Mouse (Mus musculus): ENCODE results near the gene 2610528J11Rik. TPM values are rescaled to one million over a fixed set of nuclear protein-coding genes. Genes with fewer than 3 reads are reported as not detected.
A peak's percentile ranks its signal among the peaks of the same experiment; 100 is the strongest.
"Not testable (repeated sequence)": the region's sequence is repeated elsewhere in the genome, so short reads cannot be mapped to it uniquely, and the experiment has no call there.

Gene 2610528J11Rik
- 1.5 and 1.7 TPM in 2 replicates for polyA plus RNA-seq (2012; rRNA removed)

DNA sequence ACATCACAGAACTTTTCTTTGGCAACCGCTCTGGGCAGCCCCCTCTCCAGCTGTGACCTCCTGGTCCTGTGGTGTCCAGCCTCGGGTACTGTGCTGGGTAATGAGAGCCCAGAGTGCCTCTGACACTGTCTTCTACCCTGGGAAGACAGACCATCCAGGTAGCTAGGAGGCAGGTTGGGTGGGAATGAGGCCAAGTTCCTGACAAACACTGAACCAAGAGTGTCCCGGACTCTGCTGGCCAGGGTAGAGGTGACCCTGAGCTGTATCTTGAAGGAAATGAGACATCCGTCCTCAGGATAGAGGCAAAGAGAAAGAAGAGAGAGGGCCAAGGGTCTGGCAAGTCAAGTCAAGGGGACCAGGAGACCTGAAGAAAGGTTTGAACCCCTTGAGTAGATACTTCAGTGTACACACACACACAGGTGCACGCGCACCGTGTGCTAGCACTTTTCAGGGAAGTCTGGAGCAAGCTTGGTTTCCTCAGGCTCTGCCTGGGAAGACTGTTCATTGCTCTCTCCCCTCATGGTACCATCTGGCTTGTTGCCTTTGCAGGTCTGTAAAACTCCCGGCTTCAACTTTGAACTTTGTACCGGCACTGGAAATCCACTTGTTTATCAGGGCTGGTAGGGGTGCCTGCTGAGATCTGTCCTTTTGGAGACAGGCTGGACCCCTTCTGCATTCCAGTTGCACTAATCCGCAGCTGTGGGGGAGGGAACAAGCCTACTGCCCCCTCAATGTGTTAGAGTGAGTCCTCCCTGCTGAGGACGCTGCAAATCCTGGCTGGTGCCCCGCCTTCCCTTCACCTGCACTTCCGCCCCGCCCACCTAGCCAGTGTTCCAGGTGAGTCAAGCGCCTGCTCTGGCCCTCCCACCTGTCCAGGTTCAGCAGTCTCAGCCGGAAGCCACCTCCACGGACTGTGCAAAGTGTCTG lies at the start of gene 2610528J11Rik:
TSS of gene 2610528J11Rik (plus strand) at position 592 of the 927 bp plus-strand sequence.
- DNase-seq (ENCODE audit: low read depth in 1 of 2, low spot score in 2 of 2) = no peak
- Histone ChIP-seq H3K4me1 (ENCODE audit: control insufficient read depth, insufficient read depth, insufficient read length) (no peaks in the 10 kb centered on the region), H3K27ac (ENCODE audit: insufficient read depth, low read length) (no peak within 1 kb of the TSS), H3K4me3 (ENCODE audit: extremely low read depth, insufficient read depth, insufficient read length) (no peak within 1 kb of the TSS), H3K36me3 (ENCODE audit: control insufficient read depth, insufficient read depth, low read length) (no peaks in the 10 kb centered on the region), H3K27me3 (ENCODE audit: control insufficient read depth, insufficient read depth, low read length) (no peaks in the 10 kb centered on the region)
- TF ChIP-seq POLR2A (IDR thresholded peaks at IDR 0.05; ENCODE audit: low read depth, low read length) = no peak
- no peak for TF ChIP-seq CTCF (IDR thresholded peaks at IDR 0.05; ENCODE audit: extremely low read depth, insufficient read depth, insufficient read length, insufficient replicate concordance)
- WGBS = 87% methylated on average over 17 of the region's 17 CpGs

DNA sequence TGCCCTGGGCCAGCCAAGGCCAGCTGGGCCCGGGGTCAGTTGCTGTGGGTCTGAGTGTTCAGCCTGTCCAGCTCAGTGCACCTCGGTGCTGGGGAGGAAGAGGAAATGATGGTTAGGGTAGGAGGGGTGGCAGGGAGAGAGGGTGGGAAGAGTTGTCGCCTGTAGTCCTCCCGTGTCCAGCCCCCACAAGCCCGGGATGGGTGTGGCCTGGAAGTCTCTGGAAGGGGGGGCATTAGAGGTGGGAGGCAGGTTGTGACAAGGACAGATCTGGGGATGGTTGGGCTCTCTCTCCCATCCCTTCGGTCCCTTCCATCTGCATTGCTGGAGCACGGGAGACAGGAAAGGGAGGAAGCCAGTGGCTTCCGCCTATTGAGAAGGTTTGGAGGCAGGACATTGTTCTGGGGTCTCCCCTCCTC lies 37.1 kb upstream of the 2610528J11Rik start, which contains the start of gene Tie1:
TSS of gene Tie1 (minus strand) at position 345 of the 416 bp plus-strand sequence.
- DNase-seq (ENCODE audit: low read depth in 1 of 2, low spot score in 2 of 2) = no peak
- no peaks in the 10 kb centered on the region for H3K4me1 ChIP-seq (ENCODE audit: control insufficient read depth, insufficient read depth, insufficient read length)
- H3K27ac ChIP-seq (ENCODE audit: insufficient read depth, low read length) = no peak within 1 kb of the TSS
- 19% methylated on average over 8 of the region's 8 CpGs for WGBS
- H3K4me3 ChIP-seq (ENCODE audit: extremely low read depth, insufficient read depth, insufficient read length) = peak within 1 kb of the TSS; percentile 13; the same call in 1 of the 2 replicates
- TF ChIP-seq POLR2A (IDR thresholded peaks at IDR 0.05; ENCODE audit: low read depth, low read length) (no peak), CTCF (IDR thresholded peaks at IDR 0.05; ENCODE audit: extremely low read depth, insufficient read depth, insufficient read length, insufficient replicate concordance) (no peak)
- H3K27me3 ChIP-seq (ENCODE audit: control insufficient read depth, insufficient read depth, low read length) = no peaks in the 10 kb centered on the region
- no peaks in the 10 kb centered on the region for H3K36me3 ChIP-seq (ENCODE audit: control insufficient read depth, insufficient read depth, low read length)

DNA sequence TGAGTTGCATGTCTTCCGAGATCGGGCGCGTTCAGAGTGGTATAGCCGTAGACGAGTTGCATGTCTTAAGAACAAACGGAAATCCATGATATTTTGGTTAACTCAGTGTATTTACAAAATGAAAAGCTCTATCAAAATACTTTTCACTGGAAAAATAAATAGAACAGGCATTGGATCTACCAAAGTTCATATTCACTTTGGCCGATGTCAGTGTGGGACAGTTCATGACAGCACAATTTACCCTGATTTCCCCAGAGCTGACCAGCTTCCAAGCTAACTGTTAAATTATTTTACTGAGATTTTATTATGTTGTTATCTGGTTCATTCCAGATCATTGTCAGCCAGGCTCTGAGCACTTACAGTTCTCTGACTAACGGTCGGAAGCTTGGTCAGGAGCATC lies 36.3 kb upstream of the 2610528J11Rik start:
- no peak overlapping the region for H3K4me3 ChIP-seq (ENCODE audit: extremely low read depth, insufficient read depth, insufficient read length)
- H3K27ac ChIP-seq (ENCODE audit: insufficient read depth, low read length) = no peak overlapping the region
- no peak for DNase-seq (ENCODE audit: low read depth in 1 of 2, low spot score in 2 of 2)
- no peaks in the 10 kb centered on the region for H3K27me3 ChIP-seq (ENCODE audit: control insufficient read depth, insufficient read depth, low read length)
- 87% methylated on average over 10 of the region's 10 CpGs for WGBS
- H3K4me1 ChIP-seq (ENCODE audit: control insufficient read depth, insufficient read depth, insufficient read length) = no peaks in the 10 kb centered on the region
- TF ChIP-seq POLR2A (IDR thresholded peaks at IDR 0.05; ENCODE audit: low read depth, low read length) (no peak), CTCF (IDR thresholded peaks at IDR 0.05; ENCODE audit: extremely low read depth, insufficient read depth, insufficient read length, insufficient replicate concordance) (no peak)
- H3K36me3 ChIP-seq (ENCODE audit: control insufficient read depth, insufficient read depth, low read length) = no peaks in the 10 kb centered on the region

DNA sequence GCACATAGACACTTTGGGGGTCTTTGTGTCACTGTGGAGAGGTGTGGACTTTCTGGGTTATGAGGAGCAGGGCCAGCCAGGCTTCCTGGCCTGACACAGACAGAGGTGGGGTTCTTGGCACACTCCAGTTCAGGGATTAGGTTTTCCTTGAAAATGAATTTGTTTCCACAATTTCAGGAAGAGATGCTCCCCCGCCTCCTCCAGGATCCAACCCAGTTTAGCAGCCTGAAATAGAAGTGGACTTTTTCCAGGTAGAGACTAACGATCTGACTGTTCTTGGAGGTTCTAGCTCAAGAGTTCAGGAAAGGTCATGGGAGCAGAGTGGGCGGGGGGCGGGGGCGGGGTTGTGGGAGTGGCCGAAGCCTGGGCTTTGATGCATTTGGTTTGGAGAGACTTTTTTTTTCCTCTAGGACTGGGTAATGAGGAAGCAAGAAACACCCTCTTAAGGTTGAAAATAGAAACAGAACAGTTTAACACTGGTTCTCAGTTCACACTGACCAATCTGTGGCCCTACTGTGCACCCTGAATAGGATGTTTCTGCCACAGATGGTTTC lies 26.6 kb upstream of the 2610528J11Rik start:
- WGBS = 54% methylated on average over 6 of the region's 6 CpGs
- Histone ChIP-seq H3K4me1 (ENCODE audit: control insufficient read depth, insufficient read depth, insufficient read length) (no peaks in the 10 kb centered on the region), H3K36me3 (ENCODE audit: control insufficient read depth, insufficient read depth, low read length) (no peaks in the 10 kb centered on the region), H3K27me3 (ENCODE audit: control insufficient read depth, insufficient read depth, low read length) (no peaks in the 10 kb centered on the region), H3K4me3 (ENCODE audit: extremely low read depth, insufficient read depth, insufficient read length) (no peak overlapping the region), H3K27ac (ENCODE audit: insufficient read depth, low read length) (no peak overlapping the region)
- TF ChIP-seq CTCF (IDR thresholded peaks at IDR 0.05; ENCODE audit: extremely low read depth, insufficient read depth, insufficient read length, insufficient replicate concordance) (no peak), POLR2A (IDR thresholded peaks at IDR 0.05; ENCODE audit: low read depth, low read length) (no peak)
- DNase-seq (ENCODE audit: low read depth in 1 of 2, low spot score in 2 of 2) = no peak

DNA sequence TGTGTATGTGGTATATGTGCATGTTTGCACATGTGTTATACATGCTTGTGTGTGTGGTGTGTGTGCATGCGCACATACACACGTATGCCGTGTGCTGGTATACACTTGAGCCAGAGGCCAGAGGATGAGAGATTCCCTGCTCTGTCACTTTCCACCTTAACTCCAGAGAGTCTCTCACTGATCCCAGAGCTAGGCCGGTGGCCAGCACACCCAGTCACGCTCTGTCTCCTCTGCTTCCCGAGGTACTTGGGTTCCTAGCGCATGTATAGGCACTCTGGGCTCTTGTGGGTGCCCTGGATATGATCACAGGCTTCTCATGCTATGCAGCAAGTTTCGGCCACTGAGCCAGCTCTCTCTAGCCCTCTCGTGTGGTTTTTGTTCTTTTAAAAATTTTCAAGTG lies 26.0 kb upstream of the 2610528J11Rik start:
- no peaks in the 10 kb centered on the region for H3K27me3 ChIP-seq (ENCODE audit: control insufficient read depth, insufficient read depth, low read length)
- WGBS = 85% methylated on average over 9 of the region's 9 CpGs
- no peaks in the 10 kb centered on the region for H3K36me3 ChIP-seq (ENCODE audit: control insufficient read depth, insufficient read depth, low read length)
- DNase-seq (ENCODE audit: low read depth in 1 of 2, low spot score in 2 of 2) = no peak
- no peaks in the 10 kb centered on the region for H3K4me1 ChIP-seq (ENCODE audit: control insufficient read depth, insufficient read depth, insufficient read length)
- no peak overlapping the region for H3K27ac ChIP-seq (ENCODE audit: insufficient read depth, low read length)
- TF ChIP-seq POLR2A (IDR thresholded peaks at IDR 0.05; ENCODE audit: low read depth, low read length) (no peak), CTCF (IDR thresholded peaks at IDR 0.05; ENCODE audit: extremely low read depth, insufficient read depth, insufficient read length, insufficient replicate concordance) (no peak)
- H3K4me3 ChIP-seq (ENCODE audit: extremely low read depth, insufficient read depth, insufficient read length) = no peak overlapping the region

DNA sequence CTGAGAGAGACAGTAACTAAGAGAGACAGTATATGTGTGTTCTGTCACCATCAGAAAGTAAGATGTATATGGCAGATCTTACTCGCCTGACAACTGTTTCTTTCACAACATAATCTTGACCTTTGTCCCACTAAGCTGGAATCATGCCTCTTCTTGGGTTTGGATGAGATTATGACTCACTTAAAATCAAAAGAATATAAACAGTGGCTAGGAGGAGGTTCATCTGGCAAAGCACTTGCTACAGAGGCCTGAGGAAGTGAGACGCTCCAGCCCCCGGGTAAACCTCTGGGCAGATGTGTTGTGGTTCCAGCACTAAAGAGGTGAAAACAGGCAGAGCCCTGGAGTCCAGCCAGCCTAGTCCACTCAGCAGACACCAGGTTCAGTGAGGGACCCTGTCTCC lies 21.2 kb upstream of the 2610528J11Rik start:
- Histone ChIP-seq H3K27me3 (ENCODE audit: control insufficient read depth, insufficient read depth, low read length) (no peaks in the 10 kb centered on the region), H3K4me3 (ENCODE audit: extremely low read depth, insufficient read depth, insufficient read length) (no peak overlapping the region), H3K27ac (ENCODE audit: insufficient read depth, low read length) (no peak overlapping the region), H3K4me1 (ENCODE audit: control insufficient read depth, insufficient read depth, insufficient read length) (no peaks in the 10 kb centered on the region), H3K36me3 (ENCODE audit: control insufficient read depth, insufficient read depth, low read length) (no peaks in the 10 kb centered on the region)
- WGBS = 60% methylated on average over 3 of the region's 3 CpGs
- TF ChIP-seq POLR2A (IDR thresholded peaks at IDR 0.05; ENCODE audit: low read depth, low read length) = no peak
- TF ChIP-seq CTCF (IDR thresholded peaks at IDR 0.05; ENCODE audit: extremely low read depth, insufficient read depth, insufficient read length, insufficient replicate concordance) = no peak
- DNase-seq (ENCODE audit: low read depth in 1 of 2, low spot score in 2 of 2) = no peak

DNA sequence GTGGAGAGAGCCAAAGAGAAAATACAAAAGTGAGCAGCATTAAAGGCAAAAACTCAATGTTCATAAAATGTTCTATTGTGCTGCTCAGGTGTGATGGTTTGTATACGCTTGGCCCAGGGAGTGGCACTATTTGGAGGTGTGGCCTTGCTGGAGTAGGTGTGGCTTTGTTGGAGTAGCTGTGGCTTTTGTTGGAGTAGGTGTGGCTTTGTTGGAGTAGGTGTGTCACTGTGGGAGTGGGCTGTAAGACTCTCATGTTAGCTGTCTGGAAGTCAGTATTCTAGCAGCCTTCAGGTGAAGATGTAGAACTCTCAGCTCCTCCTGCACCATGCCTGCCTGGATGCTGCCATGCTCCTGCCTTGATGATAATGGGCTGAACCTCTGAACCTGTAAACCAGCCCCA lies 19.6 kb upstream of the 2610528J11Rik start:
- H3K27me3 ChIP-seq (ENCODE audit: control insufficient read depth, insufficient read depth, low read length); H3K27ac ChIP-seq (ENCODE audit: insufficient read depth, low read length); H3K4me3 ChIP-seq (ENCODE audit: extremely low read depth, insufficient read depth, insufficient read length); DNase-seq (ENCODE audit: low read depth in 1 of 2, low spot score in 2 of 2); H3K4me1 ChIP-seq (ENCODE audit: control insufficient read depth, insufficient read depth, insufficient read length); H3K36me3 ChIP-seq (ENCODE audit: control insufficient read depth, insufficient read depth, low read length): not testable (repeated sequence)
- 81% methylated on average over 1 of the region's 1 CpGs for WGBS
